Mouse (Mus musculus) natural killer cell, adult 2 months (primary cell): ENCODE data around the gene Man2b1.

Experiments
- DNase-seq, 2 experiments: peaks; one replicate each; pipeline ENCODE4 v3.0.0; 2022; ENCODE audit warnings: low spot score in 2 of 2

Man2b1 gene

GRCm38 (mm10) chr8:85083108-85083813 lies at the start of gene Man2b1:
Gene Man2b1, plus strand, starts transcription at chr8:85083270.
- peak; percentile 75 to 85 for DNase-seq

GRCm38 (mm10) chr8:85033867-85034266 lies 49.2 kb upstream of the Man2b1 start:
- no peak for DNase-seq

GRCm38 (mm10) chr8:85034764-85035163 lies 48.3 kb upstream of the Man2b1 start:
- peak; percentile 69 to 84 for DNase-seq

GRCm38 (mm10) chr8:85035165-85035727 lies 47.8 kb upstream of the Man2b1 start:
- no peak for DNase-seq

GRCm38 (mm10) chr8:85035728-85036310 lies 47.3 kb upstream of the Man2b1 start:
- peak in 1 of 2 experiments; percentile 5 for DNase-seq

GRCm38 (mm10) chr8:85036381-85036717 lies 46.7 kb upstream of the Man2b1 start:
- DNase-seq: no peak

GRCm38 (mm10) chr8:85036718-85037365 lies 46.2 kb upstream of the Man2b1 start, which contains the start of gene Tnpo2:
Gene Tnpo2, plus strand, starts transcription at chr8:85036915.
- DNase-seq: peak; percentile 86 to 88

- no peak for DNase-seq
These were observed 45.7 kb upstream of the Man2b1 start for GRCm38 (mm10) chr8:85037366-85037680.

GRCm38 (mm10) chr8:85037681-85038531 lies 45.2 kb upstream of the Man2b1 start:
- DNase-seq: peak; percentile 14 to 26

GRCm38 (mm10) chr8:85043619-85044018 lies 39.5 kb upstream of the Man2b1 start:
- no peak for DNase-seq

- no peak for DNase-seq
These were observed 25.7 kb upstream of the Man2b1 start for GRCm38 (mm10) chr8:85057367-85057766.

- DNase-seq: peak; percentile 90 to 91
These were observed 23.0 kb upstream of the Man2b1 start, which contains the start of gene Fbxw9 for GRCm38 (mm10) chr8:85059879-85060616. Gene Fbxw9, plus strand, starts transcription at chr8:85060055.

- no peak for DNase-seq
These were observed 20.5 kb upstream of the Man2b1 start for GRCm38 (mm10) chr8:85062603-85063002.

- no peak for DNase-seq
These were observed 17.9 kb upstream of the Man2b1 start for GRCm38 (mm10) chr8:85065213-85065612.

- no peak for DNase-seq
These were observed 15.9 kb upstream of the Man2b1 start for GRCm38 (mm10) chr8:85067155-85067554.

- no peak for DNase-seq
These were observed 15.1 kb upstream of the Man2b1 start, which contains the start of gene Gm5741 for GRCm38 (mm10) chr8:85067982-85068381. Gene Gm5741, minus strand, starts transcription at chr8:85067982.

- DNase-seq: no peak
These were observed 12.0 kb upstream of the Man2b1 start for GRCm38 (mm10) chr8:85071041-85071440.

- peak; percentile 86 to 91 for DNase-seq
These were observed 11.4 kb upstream of the Man2b1 start, which contains the start of gene Dhps for GRCm38 (mm10) chr8:85071514-85072281. Gene Dhps, plus strand, starts transcription at chr8:85071757.

GRCm38 (mm10) chr8:85072364-85072929 lies 10.6 kb upstream of the Man2b1 start:
- no peak for DNase-seq
